Mouse (Mus musculus) heart, adult 2 months (tissue): Measurements from ENCODE around the gene Rcan1. TPM values are rescaled to one million over a fixed set of nuclear protein-coding genes. Genes with fewer than 3 reads are reported as not detected.
A peak's percentile ranks its signal among the peaks of the same experiment; 100 is the strongest.

ENCODE experiments used
- DNase-seq, 2 experiments: peaks; one replicate each; pipeline ENCODE4 v3.0.0; 2021
- H3K27ac ChIP-seq: fragments of 200-600 bp; 2 replicates; pipeline ENCODE4 v1.8.1; 2022
- H3K27me3 ChIP-seq: fragments of 200-500 bp; 2 replicates; pipeline ENCODE4 v1.6.1; 2012; ENCODE audit warnings: mild to moderate bottlenecking, low read length, inconsistent platforms, mixed read lengths; ENCODE audit not compliant: control insufficient read depth, insufficient read depth
- H3K36me3 ChIP-seq: fragments of 200-500 bp; 2 replicates; pipeline ENCODE4 v1.6.1; 2012; ENCODE audit warnings: low read length, inconsistent platforms; ENCODE audit not compliant: control insufficient read depth, insufficient read depth
- H3K4me1 ChIP-seq: fragments of 200-500 bp; 2 replicates; pipeline ENCODE4 v1.6.1; 2011; ENCODE audit warnings: low read length; ENCODE audit not compliant: control insufficient read depth, insufficient read depth
- H3K4me3 ChIP-seq: fragments of 200-600 bp; 2 replicates; pipeline ENCODE4 v1.8.1; 2022
- H3K79me2 ChIP-seq: fragments of 200-500 bp; replicated peaks from 2 replicates; pipeline ENCODE4 v1.6.1; 2012; ENCODE audit warnings: mild to moderate bottlenecking, inconsistent platforms, low read length, moderate library complexity, mixed read lengths; ENCODE audit not compliant: control insufficient read depth, insufficient read depth
- H3K9ac ChIP-seq: fragments of 200-500 bp; 2 replicates; pipeline ENCODE4 v1.6.1; 2012; ENCODE audit warnings: low read depth, mild to moderate bottlenecking, control low read depth, inconsistent platforms, low read length, mixed read lengths
- CTCF ChIP-seq: fragments of 200-600 bp; IDR thresholded peaks from 2 replicates; pipeline ENCODE4 v1.8.1; 2022; ENCODE audit warnings: antibody characterized with exemption, mild to moderate bottlenecking, moderate library complexity
- EP300 ChIP-seq: fragments of 200-500 bp; IDR thresholded peaks from 2 replicates; pipeline ENCODE4 v1.6.1; 2011; ENCODE audit warnings: low read depth, low read length, control low read depth; ENCODE audit not compliant: insufficient read depth
- POLR2A ChIP-seq: fragments of 200-500 bp; IDR thresholded peaks from 2 replicates; pipeline ENCODE4 v1.6.1; 2011; ENCODE audit warnings: mild to moderate bottlenecking, low read depth, low read length, control low read depth; ENCODE audit not compliant: insufficient read depth
- WGBS: fragments of 180-500 bp; shearing (Covaris S2); methylation state at CpG from one replicate; pipeline ENCODE4 v1.1.7; 2018; 5-methylcytosine and 5-hydroxymethylcytosine counted together
- intact Hi-C: fragments of 180-260 bp; cut with DNase I; formaldehyde crosslinking; loops from one replicate; pipeline ENCODE4 v1.15.1; 2025
- polyA plus RNA-seq: library from polyadenylated mRNA; depleted of rRNA; stranded (reverse); fragments of >200 nt; gene quantifications from 2 replicates; pipeline ENCODE4 v1.2.3, GENCODE M21; 2012
- total RNA-seq, 2 experiments: library from RNA; stranded (reverse); gene quantifications; 2 replicates each; pipeline ENCODE4 v1.2.3; 2021

The Rcan1 gene
- total and polyA plus RNA-seq, 3 experiments, result 40.7 to 112 (median 63.0) TPM

GRCm38 (mm10) chr16:92511773-92512391, 41.2 kb upstream of the Rcan1 start:
- Histone ChIP-seq H3K36me3 (no peaks in the 10 kb centered on the region), H3K4me3 (no peak overlapping the region), H3K27me3 (no peaks in the 10 kb centered on the region; the same call in 1 of the 2 replicates), H3K4me1 (peaks cover 5% of the 10 kb centered on the region; the same call in 1 of the 2 replicates), H3K79me2 (no peaks in the 10 kb centered on the region), H3K9ac (no peak overlapping the region), H3K27ac (no peak overlapping the region)
- intact Hi-C loops, result loop anchor here (10.0 kb wide), 1 partner anchor 783 kb away; no protein-coding TSS in a partner anchor
- DNase-seq, result no peak
- TF ChIP-seq CTCF (peak; percentile 71), POLR2A (no peak)
- WGBS, result 60% methylated on average over 5 of the region's 5 CpGs

- no peaks in the 10 kb centered on the region for H3K36me3 ChIP-seq
- peaks cover 4% of the 10 kb centered on the region; the same call in 1 of the 2 replicates for H3K4me1 ChIP-seq
- no peak for DNase-seq
- intact Hi-C loops, result loop anchor here (10.0 kb wide), 1 partner anchor 784 kb away; no protein-coding TSS in a partner anchor
- H3K27ac ChIP-seq, result no peak overlapping the region
- H3K9ac ChIP-seq, result no peak overlapping the region
- H3K27me3 ChIP-seq, result no peaks in the 10 kb centered on the region; the same call in 1 of the 2 replicates
- TF ChIP-seq EP300, result no peak
- no peak for TF ChIP-seq POLR2A
- TF ChIP-seq CTCF, result no peak
- H3K79me2 ChIP-seq, result no peaks in the 10 kb centered on the region
- WGBS, result 74% methylated on average over 13 of the region's 13 CpGs
- H3K4me3 ChIP-seq, result no peak overlapping the region
These were observed 40.4 kb upstream of the Rcan1 start for GRCm38 (mm10) chr16:92510835-92511772.

- Histone ChIP-seq H3K79me2 (no peaks in the 10 kb centered on the region), H3K9ac (no peak overlapping the region), H3K36me3 (no peaks in the 10 kb centered on the region), H3K27me3 (no peaks in the 10 kb centered on the region), H3K4me1 (no peaks in the 10 kb centered on the region), H3K27ac (no peak overlapping the region), H3K4me3 (no peak overlapping the region)
- DNase-seq, result no peak
- intact Hi-C loops, result no loop called here
- 76% methylated on average over 4 of the region's 4 CpGs for WGBS
- TF ChIP-seq CTCF (no peak), EP300 (no peak), POLR2A (no peak)
These were observed 36.9 kb upstream of the Rcan1 start for GRCm38 (mm10) chr16:92507573-92507972.

- H3K36me3 ChIP-seq, result no peaks in the 10 kb centered on the region
- peaks cover 9% of the 10 kb centered on the region; the same call in 1 of the 2 replicates for H3K27me3 ChIP-seq
- H3K9ac ChIP-seq, result no peak overlapping the region
- no peaks in the 10 kb centered on the region for H3K79me2 ChIP-seq
- no peaks in the 10 kb centered on the region for H3K4me1 ChIP-seq
- no peak overlapping the region for H3K27ac ChIP-seq
- TF ChIP-seq EP300 (no peak), POLR2A (no peak), CTCF (no peak)
- WGBS, result 42% methylated on average over 5 of the region's 5 CpGs
- intact Hi-C loops, result no loop called here
- no peak for DNase-seq
- no peak overlapping the region for H3K4me3 ChIP-seq
These were observed 32.4 kb upstream of the Rcan1 start for GRCm38 (mm10) chr16:92503105-92503504.

- no peak overlapping the region for H3K9ac ChIP-seq
- no peak for DNase-seq
- H3K79me2 ChIP-seq, result no peaks in the 10 kb centered on the region
- H3K36me3 ChIP-seq, result no peaks in the 10 kb centered on the region
- intact Hi-C loops, result no loop called here
- H3K27ac ChIP-seq, result no peak overlapping the region
- no peak overlapping the region for H3K4me3 ChIP-seq
- WGBS, result 90% methylated on average over 8 of the region's 8 CpGs
- peaks cover 9% of the 10 kb centered on the region; the same call in 1 of the 2 replicates for H3K27me3 ChIP-seq
- TF ChIP-seq CTCF (no peak), EP300 (no peak), POLR2A (no peak)
- H3K4me1 ChIP-seq, result no peaks in the 10 kb centered on the region
These were observed 29.9 kb upstream of the Rcan1 start for GRCm38 (mm10) chr16:92500534-92500933.

- intact Hi-C loops, result no loop called here
- H3K27me3 ChIP-seq, result peaks cover 9% of the 10 kb centered on the region; the same call in 1 of the 2 replicates
- no peak overlapping the region for H3K9ac ChIP-seq
- H3K79me2 ChIP-seq, result no peaks in the 10 kb centered on the region
- no peak overlapping the region for H3K27ac ChIP-seq
- no peaks in the 10 kb centered on the region for H3K4me1 ChIP-seq
- TF ChIP-seq POLR2A, result no peak
- TF ChIP-seq EP300, result no peak
- no peak for DNase-seq
- no peak overlapping the region for H3K4me3 ChIP-seq
- no peaks in the 10 kb centered on the region for H3K36me3 ChIP-seq
- WGBS, result 31% methylated on average over 15 of the region's 15 CpGs
These were observed 28.7 kb upstream of the Rcan1 start for GRCm38 (mm10) chr16:92499324-92499723.
